Mouse (Mus musculus) MEL (cell line): Measurements from ENCODE around the gene Gm21870.
"Not testable (repeated sequence)": the region's sequence is repeated elsewhere in the genome, so short reads cannot be mapped to it uniquely, and the experiment has no call there.

Experiments
- CTCF ChIP-seq, 3 experiments: IDR thresholded peaks in 2 of 3; conservative IDR thresholded peaks in 1 of 3; 2 replicates each; pipeline ENCODE4 v1.5.1; 2011 to 2012; ENCODE audit warnings: low read length in 3 of 3, low read depth in 2 of 3, mild to moderate bottlenecking in 2 of 3, improper control_type of control experiment in 1 of 3, inconsistent platforms in 1 of 3, mixed read lengths in 1 of 3, moderate library complexity in 1 of 3; ENCODE audit not compliant: control insufficient read depth in 1 of 3, insufficient read depth in 1 of 3, poor library complexity in 1 of 3, severe bottlenecking in 1 of 3
- ETS1 ChIP-seq: IDR thresholded peaks from 2 replicates; pipeline ENCODE4 v1.6.1; 2012; ENCODE audit warnings: low read depth, mild to moderate bottlenecking, inconsistent platforms, low read length, improper control_type of control experiment, moderate library complexity
- GABPA ChIP-seq: IDR thresholded peaks from 2 replicates; pipeline ENCODE4 v1.6.1; 2012; ENCODE audit warnings: low read depth, mild to moderate bottlenecking, inconsistent platforms, low read length, improper control_type of control experiment, moderate library complexity
- MAFK ChIP-seq: IDR thresholded peaks from 2 replicates; pipeline ENCODE4 v1.6.1; 2011; ENCODE audit warnings: low read depth, mild to moderate bottlenecking, low read length, improper control_type of control experiment, borderline replicate concordance
- MAZ ChIP-seq: IDR thresholded peaks from 2 replicates; pipeline ENCODE4 v1.6.1; 2012; ENCODE audit warnings: low read depth, mild to moderate bottlenecking, inconsistent platforms, low read length, improper control_type of control experiment
- POLR2A ChIP-seq, 2 experiments: IDR thresholded peaks; 2 replicates each; pipeline ENCODE4 v1.6.1; 2011 to 2012; ENCODE audit warnings: low read length in 2 of 2, mild to moderate bottlenecking in 2 of 2, control low read depth in 1 of 2, improper control_type of control experiment in 1 of 2, low read depth in 1 of 2, moderate library complexity in 1 of 2; ENCODE audit not compliant: control insufficient read depth in 1 of 2, insufficient read depth in 1 of 2, poor library complexity in 1 of 2
- TAL1 ChIP-seq: IDR thresholded peaks from 2 replicates; pipeline ENCODE4 v1.6.1; 2012; ENCODE audit warnings: mild to moderate bottlenecking, inconsistent platforms, low read length, moderate library complexity, mixed read lengths
- USF1 ChIP-seq: IDR thresholded peaks from 2 replicates; pipeline ENCODE4 v1.6.1; 2014; ENCODE audit warnings: low read depth, mild to moderate bottlenecking, inconsistent platforms, low read length, improper control_type of control experiment, moderate library complexity

DNA sequence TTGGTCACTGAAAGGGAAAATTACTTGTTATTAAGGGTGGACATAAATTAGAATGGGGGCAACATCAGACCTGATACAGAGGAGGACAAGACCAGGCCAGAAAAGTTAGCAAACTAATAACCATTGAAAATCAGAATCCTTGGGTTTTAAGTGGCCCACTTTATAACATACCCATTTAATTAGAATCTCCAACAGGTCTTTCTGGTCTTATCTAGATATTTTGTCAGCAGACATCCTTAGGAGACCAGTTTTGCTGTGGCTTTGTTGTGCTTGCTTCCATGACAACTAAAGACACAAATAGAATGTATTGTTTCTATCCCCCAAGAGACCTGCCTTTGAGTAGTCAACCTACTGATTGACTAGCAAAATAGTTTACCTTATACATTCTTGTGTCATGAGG, at the start of gene Gm21870:
- not testable (repeated sequence) for TF ChIP-seq MAFK; TAL1; CTCF (IDR thresholded peaks at IDR 0.05 in 2 of 3, conservative IDR thresholded peaks at IDR 0.05 in 1 of 3; ENCODE audit: control insufficient read depth in 1 of 3, insufficient read depth in 1 of 3, low read depth in 2 of 3, low read length in 3 of 3, poor library complexity in 1 of 3, severe bottlenecking in 1 of 3); MAZ; USF1; GABPA; ETS1; POLR2A (IDR thresholded peaks at IDR 0.05; ENCODE audit: control insufficient read depth in 1 of 2, insufficient read depth in 1 of 2, low read depth in 1 of 2, low read length in 2 of 2, poor library complexity in 1 of 2)
